Mouse (Mus musculus) embryonic facial prominence, embryonic 14.5 days (tissue): ENCODE measurements around the gene Ntrk3. TPM values are rescaled to one million over a fixed set of nuclear protein-coding genes. Genes with fewer than 3 reads are reported as not detected.

Experiments used
- ATAC-seq: fragments of 200-750 bp; cut with Nextera tagmentation; 2 replicates; pipeline ENCODE4 v1.8.0; 2017; ENCODE audit warnings: low read depth, moderate number of reproducible peaks, moderate TSS enrichment
- DNase-seq: peaks from one replicate; pipeline ENCODE4 v3.0.0-alpha.2; 2015; ENCODE audit warnings: low spot score
- H3K27ac ChIP-seq: fragments of 300-500 bp; sonication (generic); replicated peaks from 2 replicates; pipeline ENCODE4 v1.5.1; 2014; ENCODE audit warnings: low read depth, mild to moderate bottlenecking, low read length, moderate library complexity
- H3K27me3 ChIP-seq: fragments of 300-500 bp; sonication (generic); replicated peaks from 2 replicates; pipeline ENCODE4 v1.6.1; 2014; ENCODE audit warnings: low read length; ENCODE audit not compliant: control insufficient read depth, insufficient read depth
- H3K36me3 ChIP-seq: fragments of 300-500 bp; sonication (generic); 2 replicates; pipeline ENCODE4 v1.6.1; 2014; ENCODE audit warnings: low read length, mixed read lengths; ENCODE audit not compliant: control insufficient read depth, insufficient read depth
- H3K4me1 ChIP-seq: fragments of 300-500 bp; sonication (generic); 2 replicates; pipeline ENCODE4 v1.6.1; 2014; ENCODE audit warnings: antibody characterized with exemption, low read length; ENCODE audit not compliant: control insufficient read depth, insufficient read depth
- H3K4me2 ChIP-seq: fragments of 300-500 bp; sonication (generic); 2 replicates; pipeline ENCODE4 v1.6.1; 2014; ENCODE audit warnings: low read depth, mild to moderate bottlenecking, low read length, moderate library complexity, mixed read lengths
- H3K4me3 ChIP-seq: fragments of 300-500 bp; sonication (generic); 2 replicates; pipeline ENCODE4 v1.5.1; 2014; ENCODE audit warnings: low read depth, mild to moderate bottlenecking, low read length
- H3K9ac ChIP-seq: fragments of 300-500 bp; sonication (generic); 2 replicates; pipeline ENCODE4 v1.6.1; 2014; ENCODE audit warnings: low read depth, mild to moderate bottlenecking, low read length, moderate library complexity, mixed read lengths
- H3K9me3 ChIP-seq: fragments of 300-500 bp; sonication (generic); 2 replicates; pipeline ENCODE4 v1.6.1; 2016; ENCODE audit warnings: low read length; ENCODE audit not compliant: control insufficient read depth
- WGBS: fragments of 180-500 bp; shearing (Covaris S2); extraction: QIAGEN DNeasy Blood & Tissue Kit; methylation state at CpG from one replicate; pipeline ENCODE4 v1.1.7; 2014; 5-methylcytosine and 5-hydroxymethylcytosine counted together
- polyA plus RNA-seq: library from polyadenylated mRNA; unstranded; fragments of >200 nt; fragmentation: Nextera tagmentation; extraction: Ambion mirVana; gene quantifications from 2 replicates; pipeline ENCODE4 v1.2.1, GENCODE M21; 2014

Ntrk3 gene
- polyA plus RNA-seq, 1 experiment from 2014 or later, result 10.5 TPM

- ATAC-seq, result no peak
Measured at GRCm38 (mm10) chr7:78318640-78319039, 419.2 kb downstream of the Ntrk3 start.

GRCm38 (mm10) chr7:78305770-78306169 lies 432.0 kb downstream of the Ntrk3 start:
- Histone ChIP-seq H3K4me2 (no peak overlapping the region), H3K27ac (no peak overlapping the region), H3K9me3 (peaks cover 11% of the 10 kb centered on the region), H3K9ac (no peak overlapping the region), H3K4me3 (no peak overlapping the region), H3K27me3 (no peaks in the 10 kb centered on the region), H3K36me3 (no peaks in the 10 kb centered on the region), H3K4me1 (no peaks in the 10 kb centered on the region)
- DNase-seq, result peak; percentile 40
- no peak for ATAC-seq
- WGBS, result 77% methylated on average over 1 of the region's 1 CpGs

More at GRCm38 (mm10) chr7:78318640-78319039, 419.2 kb downstream of the Ntrk3 start:
- Histone ChIP-seq H3K27ac (no peak overlapping the region), H3K4me2 (no peak overlapping the region), H3K4me3 (no peak overlapping the region), H3K4me1 (no peaks in the 10 kb centered on the region), H3K9me3 (no peaks in the 10 kb centered on the region), H3K9ac (no peak overlapping the region), H3K36me3 (no peaks in the 10 kb centered on the region), H3K27me3 (no peaks in the 10 kb centered on the region)
- no peak for DNase-seq
- WGBS, result 87% methylated on average over 4 of the region's 4 CpGs

- ATAC-seq (0 out of 2 replicates have a peak, but pooled peaks have one; percentile 9), DNase-seq (peak; percentile 62)
- Histone ChIP-seq H3K27ac (no peak overlapping the region), H3K4me2 (no peak overlapping the region), H3K9me3 (peaks cover 10% of the 10 kb centered on the region), H3K4me3 (no peak overlapping the region), H3K36me3 (no peaks in the 10 kb centered on the region), H3K4me1 (no peaks in the 10 kb centered on the region), H3K27me3 (no peaks in the 10 kb centered on the region), H3K9ac (no peak overlapping the region)
- 88% methylated on average over 1 of the region's 1 CpGs for WGBS
Measured at GRCm38 (mm10) chr7:78305029-78305428, 432.8 kb downstream of the Ntrk3 start.

- Histone ChIP-seq H3K4me2 (no peak overlapping the region), H3K27me3 (no peaks in the 10 kb centered on the region), H3K27ac (no peak overlapping the region), H3K9me3 (no peaks in the 10 kb centered on the region), H3K36me3 (no peaks in the 10 kb centered on the region), H3K4me1 (no peaks in the 10 kb centered on the region), H3K9ac (no peak overlapping the region), H3K4me3 (no peak overlapping the region)
- no peak for ATAC-seq
- no peak for DNase-seq
- WGBS, result 68% methylated on average over 5 of the region's 5 CpGs
Measured at GRCm38 (mm10) chr7:78297290-78297689, 440.5 kb downstream of the Ntrk3 start.

GRCm38 (mm10) chr7:78294322-78294721 lies 443.5 kb downstream of the Ntrk3 start:
- Histone ChIP-seq H3K36me3 (no peaks in the 10 kb centered on the region), H3K4me3 (no peak overlapping the region), H3K4me2 (no peak overlapping the region), H3K27ac (no peak overlapping the region), H3K9me3 (no peaks in the 10 kb centered on the region), H3K9ac (no peak overlapping the region), H3K4me1 (no peaks in the 10 kb centered on the region), H3K27me3 (no peaks in the 10 kb centered on the region)
- no peak for DNase-seq
- ATAC-seq, result no peak
- WGBS, result 73% methylated on average over 3 of the region's 3 CpGs

- no peak for DNase-seq
- Histone ChIP-seq H3K4me1 (no peaks in the 10 kb centered on the region), H3K9me3 (no peaks in the 10 kb centered on the region), H3K36me3 (no peaks in the 10 kb centered on the region), H3K9ac (no peak overlapping the region), H3K27me3 (no peaks in the 10 kb centered on the region), H3K27ac (no peak overlapping the region), H3K4me3 (no peak overlapping the region), H3K4me2 (no peak overlapping the region)
- no peak for ATAC-seq
- WGBS, result 89% methylated on average over 2 of the region's 2 CpGs
Measured at GRCm38 (mm10) chr7:78290186-78290585, 447.6 kb downstream of the Ntrk3 start.

- Histone ChIP-seq H3K36me3 (no peaks in the 10 kb centered on the region), H3K27me3 (no peaks in the 10 kb centered on the region), H3K9ac (no peak overlapping the region), H3K4me2 (no peak overlapping the region), H3K9me3 (no peaks in the 10 kb centered on the region), H3K4me1 (no peaks in the 10 kb centered on the region), H3K27ac (no peak overlapping the region), H3K4me3 (no peak overlapping the region)
- DNase-seq (no peak), ATAC-seq (no peak)
- 91% methylated on average over 2 of the region's 2 CpGs for WGBS
Measured at GRCm38 (mm10) chr7:78286516-78287238, 451.1 kb downstream of the Ntrk3 start.

- H3K4me2 ChIP-seq, result no peak overlapping the region
- DNase-seq, result no peak
Measured at GRCm38 (mm10) chr7:78269506-78270250, 468.1 kb downstream of the Ntrk3 start.

More at GRCm38 (mm10) chr7:78269506-78270250, 468.1 kb downstream of the Ntrk3 start:
- no peaks in the 10 kb centered on the region for H3K36me3 ChIP-seq
- WGBS, result 34% methylated on average over 3 of the region's 3 CpGs
- no peak overlapping the region for H3K9ac ChIP-seq
- no peak for ATAC-seq
- no peak overlapping the region for H3K27ac ChIP-seq
- no peaks in the 10 kb centered on the region for H3K4me1 ChIP-seq
- H3K4me3 ChIP-seq, result no peak overlapping the region
- H3K9me3 ChIP-seq, result no peaks in the 10 kb centered on the region
- no peaks in the 10 kb centered on the region for H3K27me3 ChIP-seq
